Mouse (Mus musculus): ENCODE measurements around the gene Zfp385b. TPM values are rescaled to one million over a fixed set of nuclear protein-coding genes. Genes with fewer than 3 reads are reported as not detected.

Gene Zfp385b
- polyA plus RNA-seq, 1 experiment from 2014 or later, result 1.7 TPM

DNA sequence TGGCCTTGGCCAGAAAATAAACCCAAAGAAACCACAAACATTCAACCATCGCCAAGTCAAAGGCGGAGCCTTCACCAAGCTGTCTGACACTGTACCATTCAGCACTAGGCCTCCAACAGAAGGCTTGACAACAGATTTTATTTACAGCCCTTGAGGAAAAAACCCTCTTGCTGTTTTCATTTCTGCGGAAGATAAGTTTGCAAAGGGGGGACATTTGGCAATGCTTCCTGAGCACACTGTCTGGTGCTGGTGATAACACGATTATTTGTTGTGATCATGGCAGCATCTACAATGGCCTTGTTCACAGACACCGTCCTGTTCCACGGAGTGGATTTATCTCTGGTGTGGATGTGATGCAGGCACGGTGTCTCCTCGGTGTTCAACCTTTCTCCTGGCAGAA lies 317.0 kb downstream of the Zfp385b start:
- Histone ChIP-seq H3K4me3 (ENCODE audit: low read depth, low read length) (no peak overlapping the region), H3K36me3 (ENCODE audit: control insufficient read depth, insufficient read depth, low read length) (no peaks in the 10 kb centered on the region), H3K9ac (ENCODE audit: low read length) (no peak overlapping the region), H3K4me1 (ENCODE audit: control insufficient read depth, insufficient read depth, low read length) (no peaks in the 10 kb centered on the region), H3K9me3 (ENCODE audit: control insufficient read depth, low read length) (no peaks in the 10 kb centered on the region), H3K4me2 (no peak overlapping the region), H3K27me3 (ENCODE audit: control insufficient read depth, insufficient read depth, low read length) (no peaks in the 10 kb centered on the region), H3K27ac (ENCODE audit: low read depth, low read length) (no peak overlapping the region)
- no peak for ATAC-seq (ENCODE audit: low FRiP score)
- DNase-seq (ENCODE audit: low spot score, missing footprints), result no peak
- WGBS, result 89% methylated on average over 8 of the region's 8 CpGs

DNA sequence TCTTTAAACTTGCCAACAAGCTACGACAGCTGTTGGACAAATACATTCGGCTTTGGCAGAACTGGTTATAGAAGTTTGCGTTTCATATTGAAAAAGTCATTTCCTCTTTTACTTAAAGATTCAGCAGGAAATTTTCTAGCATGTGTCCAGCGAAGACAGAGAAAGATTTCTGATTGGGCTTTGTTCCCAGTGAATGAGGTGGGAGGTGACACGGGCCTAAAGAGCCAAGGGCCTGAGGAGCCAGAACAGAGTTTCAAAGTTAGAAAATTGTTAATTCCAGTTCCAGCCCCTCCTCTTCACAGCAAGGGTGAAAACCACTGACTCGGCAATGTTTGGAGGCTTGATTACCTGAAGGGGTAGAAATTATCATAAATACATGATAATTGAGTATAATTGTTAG lies 319.0 kb downstream of the Zfp385b start:
- 59% methylated on average over 6 of the region's 6 CpGs for WGBS
- Histone ChIP-seq H3K4me2 (no peak overlapping the region), H3K9ac (ENCODE audit: low read length) (no peak overlapping the region), H3K27me3 (ENCODE audit: control insufficient read depth, insufficient read depth, low read length) (no peaks in the 10 kb centered on the region), H3K4me3 (ENCODE audit: low read depth, low read length) (no peak overlapping the region), H3K9me3 (ENCODE audit: control insufficient read depth, low read length) (no peaks in the 10 kb centered on the region), H3K36me3 (ENCODE audit: control insufficient read depth, insufficient read depth, low read length) (no peaks in the 10 kb centered on the region), H3K4me1 (ENCODE audit: control insufficient read depth, insufficient read depth, low read length) (no peaks in the 10 kb centered on the region), H3K27ac (ENCODE audit: low read depth, low read length) (no peak overlapping the region)
- DNase-seq (ENCODE audit: low spot score, missing footprints) (no peak), ATAC-seq (ENCODE audit: low FRiP score) (no peak)

DNA sequence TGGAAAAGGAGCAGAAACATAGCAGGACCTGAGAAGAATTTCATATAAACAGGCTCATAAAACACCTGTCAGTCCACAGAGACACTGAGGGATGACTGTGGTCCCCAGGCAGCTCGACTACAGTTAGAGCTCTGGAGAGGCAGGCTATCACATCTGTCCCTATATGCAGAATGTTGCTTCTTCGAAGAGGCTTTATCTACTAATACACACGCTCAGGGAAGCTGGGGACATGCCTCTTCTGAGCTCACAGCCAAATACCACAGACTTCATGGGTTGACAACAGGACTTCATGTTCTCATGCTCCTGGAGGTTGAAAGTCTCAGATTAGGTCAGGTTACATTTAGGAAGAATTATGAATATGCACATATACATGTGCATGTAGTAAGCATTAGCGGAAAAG lies 321.1 kb downstream of the Zfp385b start:
- no peaks in the 10 kb centered on the region for H3K9me3 ChIP-seq (ENCODE audit: control insufficient read depth, low read length)
- H3K27me3 ChIP-seq (ENCODE audit: control insufficient read depth, insufficient read depth, low read length), result no peaks in the 10 kb centered on the region
- no peak overlapping the region for H3K4me3 ChIP-seq (ENCODE audit: low read depth, low read length)
- no peak overlapping the region for H3K9ac ChIP-seq (ENCODE audit: low read length)
- no peaks in the 10 kb centered on the region for H3K4me1 ChIP-seq (ENCODE audit: control insufficient read depth, insufficient read depth, low read length)
- ATAC-seq (ENCODE audit: low FRiP score), result no peak
- no peak overlapping the region for H3K27ac ChIP-seq (ENCODE audit: low read depth, low read length)
- DNase-seq (ENCODE audit: low spot score, missing footprints), result no peak
- 86% methylated on average over 4 of the region's 4 CpGs for WGBS
- H3K36me3 ChIP-seq (ENCODE audit: control insufficient read depth, insufficient read depth, low read length), result no peaks in the 10 kb centered on the region
- no peak overlapping the region for H3K4me2 ChIP-seq

DNA sequence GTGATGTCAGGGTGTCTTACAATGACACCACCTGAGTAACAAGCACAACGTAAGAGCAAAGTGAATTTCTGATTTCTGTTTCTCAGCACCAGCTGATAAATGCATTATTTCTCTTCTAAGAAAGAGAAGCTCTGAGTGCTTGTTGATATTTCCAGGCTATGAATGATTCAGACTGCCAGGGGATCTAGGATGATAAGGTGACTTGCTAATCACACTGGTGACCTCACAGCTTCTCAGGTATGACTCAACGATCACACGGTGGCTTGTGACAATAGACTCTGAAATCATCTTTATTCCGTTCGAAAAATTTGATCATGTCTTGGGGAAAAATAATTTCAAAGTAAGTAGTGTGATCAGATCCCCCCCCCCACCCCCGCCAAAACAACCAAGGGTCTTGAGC lies 321.5 kb downstream of the Zfp385b start:
- H3K9me3 ChIP-seq (ENCODE audit: control insufficient read depth, low read length), result no peaks in the 10 kb centered on the region
- DNase-seq (ENCODE audit: low spot score, missing footprints) (no peak), ATAC-seq (ENCODE audit: low FRiP score) (no peak)
- WGBS, result 94% methylated on average over 6 of the region's 6 CpGs
- H3K36me3 ChIP-seq (ENCODE audit: control insufficient read depth, insufficient read depth, low read length), result no peaks in the 10 kb centered on the region
- H3K9ac ChIP-seq (ENCODE audit: low read length), result no peak overlapping the region
- no peak overlapping the region for H3K4me2 ChIP-seq
- H3K27ac ChIP-seq (ENCODE audit: low read depth, low read length), result no peak overlapping the region
- H3K27me3 ChIP-seq (ENCODE audit: control insufficient read depth, insufficient read depth, low read length), result no peaks in the 10 kb centered on the region
- no peak overlapping the region for H3K4me3 ChIP-seq (ENCODE audit: low read depth, low read length)
- no peaks in the 10 kb centered on the region for H3K4me1 ChIP-seq (ENCODE audit: control insufficient read depth, insufficient read depth, low read length)

DNA sequence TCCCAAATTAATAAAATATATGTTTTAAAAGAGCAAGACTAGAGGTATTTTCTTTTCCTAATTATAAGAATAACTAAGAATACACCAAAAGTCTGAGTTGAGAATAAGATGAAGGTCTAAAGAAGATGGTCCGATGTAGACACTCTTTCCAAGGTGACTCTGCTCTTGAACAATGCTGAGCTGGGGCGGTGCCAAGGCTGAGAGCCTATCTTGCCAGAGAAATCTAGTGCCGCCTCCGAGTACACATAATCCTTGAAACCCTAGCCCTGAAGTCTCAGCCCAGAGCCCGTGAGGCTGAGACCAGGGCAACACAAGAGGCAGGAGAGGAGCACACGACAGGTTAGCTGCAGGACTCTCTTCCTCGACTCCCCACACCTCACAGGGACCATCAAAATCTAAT lies 323.4 kb downstream of the Zfp385b start:
- ATAC-seq (ENCODE audit: low FRiP score), result no peak
- H3K4me1 ChIP-seq (ENCODE audit: control insufficient read depth, insufficient read depth, low read length), result no peaks in the 10 kb centered on the region
- DNase-seq (ENCODE audit: low spot score, missing footprints), result no peak
- H3K27me3 ChIP-seq (ENCODE audit: control insufficient read depth, insufficient read depth, low read length), result no peaks in the 10 kb centered on the region
- H3K27ac ChIP-seq (ENCODE audit: low read depth, low read length), result no peak overlapping the region
- 88% methylated on average over 7 of the region's 7 CpGs for WGBS
- H3K9ac ChIP-seq (ENCODE audit: low read length), result no peak overlapping the region
- no peaks in the 10 kb centered on the region for H3K9me3 ChIP-seq (ENCODE audit: control insufficient read depth, low read length)
- H3K4me3 ChIP-seq (ENCODE audit: low read depth, low read length), result no peak overlapping the region
- no peaks in the 10 kb centered on the region for H3K36me3 ChIP-seq (ENCODE audit: control insufficient read depth, insufficient read depth, low read length)
- no peak overlapping the region for H3K4me2 ChIP-seq

DNA sequence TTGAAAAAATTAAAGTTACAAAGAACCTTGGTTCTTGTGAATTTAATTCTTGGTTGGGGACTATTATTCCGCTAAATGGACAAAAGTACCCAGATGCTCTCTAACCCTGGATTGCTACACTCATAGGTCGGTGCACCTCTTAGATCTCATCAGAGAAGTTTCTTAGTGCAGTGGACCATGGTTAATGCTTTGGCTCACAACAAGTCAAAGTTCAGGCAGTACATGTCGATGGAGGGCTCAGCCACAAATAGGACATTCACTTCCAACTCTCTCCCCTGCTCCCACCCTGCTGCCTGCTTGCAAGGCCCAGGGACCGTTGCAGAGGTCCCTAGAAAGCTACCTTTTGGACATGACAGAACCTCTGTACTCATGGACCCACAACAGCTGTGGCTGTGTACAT lies 324.1 kb downstream of the Zfp385b start:
- Histone ChIP-seq H3K4me2 (no peak overlapping the region), H3K27ac (ENCODE audit: low read depth, low read length) (no peak overlapping the region), H3K4me3 (ENCODE audit: low read depth, low read length) (no peak overlapping the region), H3K4me1 (ENCODE audit: control insufficient read depth, insufficient read depth, low read length) (no peaks in the 10 kb centered on the region), H3K36me3 (ENCODE audit: control insufficient read depth, insufficient read depth, low read length) (no peaks in the 10 kb centered on the region), H3K9me3 (ENCODE audit: control insufficient read depth, low read length) (no peaks in the 10 kb centered on the region), H3K9ac (ENCODE audit: low read length) (no peak overlapping the region), H3K27me3 (ENCODE audit: control insufficient read depth, insufficient read depth, low read length) (no peaks in the 10 kb centered on the region)
- ATAC-seq (ENCODE audit: low FRiP score), result no peak
- no peak for DNase-seq (ENCODE audit: low spot score, missing footprints)
- 77% methylated on average over 4 of the region's 4 CpGs for WGBS

DNA sequence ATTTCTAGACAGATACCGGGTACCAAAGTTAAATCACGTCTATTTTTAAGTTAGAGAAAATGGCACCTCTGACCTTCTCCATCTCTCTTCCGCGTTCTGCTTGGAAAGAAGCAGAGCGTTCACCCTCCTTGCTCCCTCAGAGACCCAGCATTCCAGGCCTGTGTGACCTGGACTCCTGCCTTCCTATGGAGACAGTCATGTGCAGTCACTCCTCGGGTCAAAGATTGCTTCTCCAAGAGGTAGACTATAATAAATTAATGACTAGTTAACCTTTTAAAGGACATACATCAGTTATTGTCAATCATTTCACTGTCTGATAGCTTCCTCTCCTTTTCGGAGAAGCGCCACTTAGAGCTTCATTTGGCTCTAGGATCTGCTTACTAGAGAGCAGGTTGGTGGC lies 325.7 kb downstream of the Zfp385b start:
- Histone ChIP-seq H3K4me3 (ENCODE audit: low read depth, low read length) (no peak overlapping the region), H3K4me2 (no peak overlapping the region), H3K9ac (ENCODE audit: low read length) (no peak overlapping the region), H3K9me3 (ENCODE audit: control insufficient read depth, low read length) (no peaks in the 10 kb centered on the region), H3K27me3 (ENCODE audit: control insufficient read depth, insufficient read depth, low read length) (no peaks in the 10 kb centered on the region), H3K36me3 (ENCODE audit: control insufficient read depth, insufficient read depth, low read length) (no peaks in the 10 kb centered on the region), H3K27ac (ENCODE audit: low read depth, low read length) (no peak overlapping the region), H3K4me1 (ENCODE audit: control insufficient read depth, insufficient read depth, low read length) (no peaks in the 10 kb centered on the region)
- WGBS, result 96% methylated on average over 8 of the region's 8 CpGs
- ATAC-seq (ENCODE audit: low FRiP score), result no peak
- DNase-seq (ENCODE audit: low spot score, missing footprints), result no peak

DNA sequence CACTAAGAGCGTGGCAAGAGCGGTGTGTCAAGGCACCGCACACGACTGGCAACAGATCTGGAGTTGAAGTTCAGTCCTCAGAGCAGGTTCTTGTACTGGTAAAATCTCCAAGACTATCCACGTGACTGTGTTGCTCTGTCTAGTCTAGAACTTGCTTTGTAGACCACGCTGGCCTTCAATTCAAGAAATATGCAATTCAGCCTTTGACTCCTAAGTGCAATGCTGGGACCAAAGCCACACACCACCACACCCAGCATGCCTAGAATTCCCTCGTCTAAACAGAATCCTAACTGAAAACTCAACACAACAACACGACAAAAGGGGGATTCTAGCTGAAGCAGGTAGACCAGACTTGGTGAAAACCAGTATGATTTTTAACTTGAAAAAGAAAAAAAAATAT lies 332.3 kb downstream of the Zfp385b start:
- 89% methylated on average over 8 of the region's 8 CpGs for WGBS

DNA sequence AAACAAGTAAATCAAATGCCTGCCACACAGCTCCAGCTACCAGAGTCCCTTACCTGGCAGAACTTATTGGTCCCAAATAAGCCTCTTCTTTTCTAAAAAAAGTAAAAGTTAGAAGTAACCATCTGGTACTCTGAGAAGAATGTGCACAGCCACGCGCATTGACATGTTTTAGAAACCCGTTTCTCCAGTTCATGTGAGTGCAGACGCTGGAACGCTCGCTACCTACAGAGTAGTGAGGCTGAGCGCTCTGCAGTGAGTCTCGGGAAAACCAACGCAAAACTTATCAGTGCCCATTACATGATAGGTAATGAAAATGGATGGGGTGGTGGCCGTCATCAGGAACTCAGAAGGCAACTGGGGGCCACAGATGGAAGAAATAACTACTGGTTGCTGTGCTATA lies 338.2 kb downstream of the Zfp385b start:
- Histone ChIP-seq H3K4me3 (ENCODE audit: low read depth, low read length) (no peak overlapping the region), H3K27me3 (ENCODE audit: control insufficient read depth, insufficient read depth, low read length) (no peaks in the 10 kb centered on the region), H3K4me1 (ENCODE audit: control insufficient read depth, insufficient read depth, low read length) (no peaks in the 10 kb centered on the region), H3K36me3 (ENCODE audit: control insufficient read depth, insufficient read depth, low read length) (no peaks in the 10 kb centered on the region), H3K4me2 (no peak overlapping the region), H3K9me3 (ENCODE audit: control insufficient read depth, low read length) (no peaks in the 10 kb centered on the region), H3K9ac (ENCODE audit: low read length) (no peak overlapping the region), H3K27ac (ENCODE audit: low read depth, low read length) (no peak overlapping the region)
- DNase-seq (ENCODE audit: low spot score, missing footprints) (no peak), ATAC-seq (ENCODE audit: low FRiP score) (no peak)
- 96% methylated on average over 10 of the region's 10 CpGs for WGBS

More for the DNA sequence above, 332.3 kb downstream of the Zfp385b start:
- no peak for DNase-seq (ENCODE audit: low spot score, missing footprints)
- no peak overlapping the region for H3K4me2 ChIP-seq
- H3K4me1 ChIP-seq (ENCODE audit: control insufficient read depth, insufficient read depth, low read length), result no peaks in the 10 kb centered on the region
- H3K9ac ChIP-seq (ENCODE audit: low read length), result no peak overlapping the region
- no peak overlapping the region for H3K4me3 ChIP-seq (ENCODE audit: low read depth, low read length)
- no peaks in the 10 kb centered on the region for H3K9me3 ChIP-seq (ENCODE audit: control insufficient read depth, low read length)
- H3K27me3 ChIP-seq (ENCODE audit: control insufficient read depth, insufficient read depth, low read length), result no peaks in the 10 kb centered on the region
- no peaks in the 10 kb centered on the region for H3K36me3 ChIP-seq (ENCODE audit: control insufficient read depth, insufficient read depth, low read length)
- ATAC-seq (ENCODE audit: low FRiP score), result no peak
- no peak overlapping the region for H3K27ac ChIP-seq (ENCODE audit: low read depth, low read length)

DNA sequence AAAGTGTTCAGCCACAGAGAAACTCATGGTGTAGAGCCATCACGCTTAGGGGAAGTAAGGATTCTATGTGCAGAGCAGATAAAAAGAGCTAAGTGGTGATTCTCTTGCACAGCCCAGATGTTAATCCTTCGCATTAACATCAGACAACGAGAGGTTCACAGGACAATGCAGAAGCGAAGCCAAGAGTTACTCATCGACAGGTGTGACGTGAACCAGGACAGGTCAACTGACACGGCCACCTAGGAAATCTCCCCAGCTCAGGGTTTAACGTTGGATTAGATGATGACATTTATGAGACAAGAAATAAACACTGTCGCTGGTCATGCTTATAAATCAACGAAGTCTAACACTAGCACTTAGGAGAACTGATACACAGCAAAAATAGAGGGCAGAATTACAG lies 341.9 kb downstream of the Zfp385b start:
- no peak overlapping the region for H3K27ac ChIP-seq (ENCODE audit: low read depth, low read length)
- 88% methylated on average over 10 of the region's 10 CpGs for WGBS
- no peaks in the 10 kb centered on the region for H3K27me3 ChIP-seq (ENCODE audit: control insufficient read depth, insufficient read depth, low read length)
- H3K9me3 ChIP-seq (ENCODE audit: control insufficient read depth, low read length), result no peaks in the 10 kb centered on the region; the same call in 1 of the 2 replicates
- ATAC-seq (ENCODE audit: low FRiP score) (no peak), DNase-seq (ENCODE audit: low spot score, missing footprints) (no peak)
- no peak overlapping the region for H3K4me3 ChIP-seq (ENCODE audit: low read depth, low read length)
- H3K36me3 ChIP-seq (ENCODE audit: control insufficient read depth, insufficient read depth, low read length), result no peaks in the 10 kb centered on the region
- H3K9ac ChIP-seq (ENCODE audit: low read length), result no peak overlapping the region
- H3K4me1 ChIP-seq (ENCODE audit: control insufficient read depth, insufficient read depth, low read length), result no peaks in the 10 kb centered on the region
- no peak overlapping the region for H3K4me2 ChIP-seq

All from midbrain, embryonic 11.5 days (tissue).